In the genomic region with DNA sequence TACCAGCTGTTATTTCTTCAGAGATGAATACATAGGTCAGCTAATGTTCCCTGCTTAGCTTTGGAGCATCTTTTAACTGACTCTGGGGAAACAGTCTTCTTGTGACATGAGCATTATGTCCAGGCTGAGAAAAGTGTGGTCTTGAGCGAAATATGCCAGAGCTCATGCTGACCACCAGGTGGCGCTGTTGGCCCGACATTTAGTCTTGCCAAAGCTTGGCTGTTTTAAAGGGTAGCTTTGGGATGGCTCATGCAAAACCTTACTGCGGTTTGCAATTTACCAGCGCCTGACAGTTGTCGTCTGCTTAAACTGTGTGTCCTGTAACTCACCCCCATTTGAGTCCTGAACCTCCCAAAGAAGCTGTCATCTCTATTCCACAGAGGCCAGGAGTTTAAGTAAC, we compare ENCODE assay signal across 8 mouse cellular contexts.
DNase-seq lines count a peak whose midpoint lies in the region; ATAC-seq lines count a peak whose summit lies in the region.

No protein-coding gene starts in this region.

- no peak for ATAC-seq in CD4-positive, CD25-positive, alpha-beta regulatory T cell, adult 4 months
- ATAC-seq in megakaryocyte progenitor cell, adult 5-6 weeks (replicated peaks; ENCODE audit: poor library complexity) = peak; percentile 90

- DNase-seq in CD4-positive, CD25-positive, alpha-beta regulatory T cell, adult 2 months (ENCODE audit: low read depth, low spot score) = peak; percentile 83
- peak; percentile 65 for DNase-seq in brain, embryonic 18.5 days (ENCODE audit: low read depth, low spot score)
- DNase-seq in fibroblast of lung, adult 2 months (ENCODE audit: low read depth) = peak; percentile 56
- peak; percentile 82 to 91 for DNase-seq in heart, postnatal 36 days
- DNase-seq in layer of hippocampus, postnatal 25 days (ENCODE audit: extremely low spot score in 1 of 2, low spot score in 1 of 2) = peak; percentile 80 to 98
- peak; percentile 21 for DNase-seq in spleen, adult 12 weeks (ENCODE audit: low spot score)

- intact Hi-C loops in heart, postnatal 36 days (cut with DNase I) = loop anchor here (1.0 to 10.0 kb wide), 3 partner anchors 65 to 750 kb away; no protein-coding TSS in a partner anchor

Comparison
In these comparisons a context has a peak if more than half of its experiments do, and no peak if none do; other contexts are left out.
1. DNase-seq: peak in every context shown above with its lines; median percentile 89 in layer of hippocampus, postnatal 25 days; 86 in heart, postnatal 36 days; 83 in CD4-positive, CD25-positive, alpha-beta regulatory T cell, adult 2 months; 65 in brain, embryonic 18.5 days; 56 in fibroblast of lung, adult 2 months; 21 in spleen, adult 12 weeks.